Mouse (Mus musculus) C2C12 (cell line): ENCODE measurements at regions not wholly inside any gene's neighbourhood (a gene's known extent, or its start where the extent isn't known, plus 50 kb on each side); places are given as distances from the start of the nearest gene placed in this dataset.

ENCODE experiments used
- CTCF ChIP-seq: IDR thresholded peaks from one replicate; pipeline ENCODE4 v1.5.1; 2011; ENCODE audit not compliant: control insufficient read depth, insufficient read depth, insufficient read length
- MYOD1 ChIP-seq: IDR thresholded peaks from one replicate; pipeline ENCODE4 v1.6.1; 2011; ENCODE audit warnings: low read depth; ENCODE audit not compliant: control insufficient read depth, insufficient read length

GRCm38 (mm10) chr16:13012863-13013262 lies 96.6 kb upstream of the Ercc4 start:
- TF ChIP-seq CTCF: no peak
- no peak for TF ChIP-seq MYOD1
